Mouse (Mus musculus) MEL (cell line): ENCODE measurements at regions not wholly inside any gene's neighbourhood (a gene's known extent, or its start where the extent isn't known, plus 50 kb on each side); places are given as distances from the start of the nearest gene placed in this dataset.

Source experiments
- DNase-seq: peaks from one replicate; pipeline ENCODE4 v3.0.0; 2011; ENCODE audit warnings: low read depth, low spot score
- H3K27ac ChIP-seq: 2 replicates; pipeline ENCODE4 v1.5.1; 2012; ENCODE audit warnings: low read depth, mild to moderate bottlenecking, control low read depth, low read length, moderate library complexity; ENCODE audit not compliant: control insufficient read depth
- H3K27me3 ChIP-seq, 2 experiments: fragments of 150-350 bp in 1 of 2; sonication (generic) in 1 of 2; 2 replicates each; pipeline ENCODE4 v1.6.1; 2012; ENCODE audit warnings: low read length in 2 of 2, mild to moderate bottlenecking in 2 of 2, improper control_type of control experiment in 1 of 2, moderate library complexity in 1 of 2; ENCODE audit not compliant: insufficient read depth in 2 of 2, control insufficient read depth in 1 of 2
- H3K36me3 ChIP-seq, 2 experiments: 2 replicates each; pipeline ENCODE4 v1.6.1; 2012 to 2014; ENCODE audit warnings: low read length in 2 of 2, improper control_type of control experiment in 1 of 2, inconsistent platforms in 1 of 2, mild to moderate bottlenecking in 1 of 2; ENCODE audit not compliant: insufficient read depth in 2 of 2, control insufficient read depth in 1 of 2
- H3K4me1 ChIP-seq, 2 experiments: fragments of 150-350 bp in 1 of 2; sonication (generic) in 1 of 2; 2 replicates each; pipeline ENCODE4 v1.6.1; 2012; ENCODE audit warnings: low read length in 2 of 2, improper control_type of control experiment in 1 of 2, mild to moderate bottlenecking in 1 of 2; ENCODE audit not compliant: insufficient read depth in 2 of 2, control insufficient read depth in 1 of 2
- H3K4me3 ChIP-seq, 2 experiments: fragments of 150-350 bp in 1 of 2; sonication (generic) in 1 of 2; 2 replicates each; pipeline ENCODE4 v1.5.1; 2012; ENCODE audit warnings: low read depth in 2 of 2, low read length in 2 of 2, mild to moderate bottlenecking in 2 of 2, moderate library complexity in 2 of 2, control low read depth in 1 of 2, improper control_type of control experiment in 1 of 2; ENCODE audit not compliant: control insufficient read depth in 1 of 2, insufficient read depth in 1 of 2
- H3K79me2 ChIP-seq: 2 replicates; pipeline ENCODE4 v1.6.1; 2012; ENCODE audit warnings: mild to moderate bottlenecking, low read length, moderate library complexity; ENCODE audit not compliant: control insufficient read depth, poor library complexity, insufficient read depth
- H3K9ac ChIP-seq: 2 replicates; pipeline ENCODE4 v1.6.1; 2012; ENCODE audit warnings: low read depth, mild to moderate bottlenecking, control low read depth, low read length, moderate library complexity; ENCODE audit not compliant: control insufficient read depth, poor library complexity, severe bottlenecking
- H3K9me3 ChIP-seq: fragments of 150-350 bp; sonication (generic); replicated peaks from 2 replicates; pipeline ENCODE4 v1.6.1; 2012; ENCODE audit warnings: mild to moderate bottlenecking, low read length, improper control_type of control experiment, moderate library complexity; ENCODE audit not compliant: insufficient read depth
- BHLHE40 ChIP-seq: IDR thresholded peaks from 2 replicates; pipeline ENCODE4 v1.6.1; 2012; ENCODE audit warnings: low read depth, mild to moderate bottlenecking, inconsistent platforms, low read length, improper control_type of control experiment, borderline replicate concordance
- CHD1 ChIP-seq: IDR thresholded peaks from 2 replicates; pipeline ENCODE4 v1.6.1; 2012; ENCODE audit warnings: low read depth, mild to moderate bottlenecking, inconsistent platforms, low read length, improper control_type of control experiment
- CHD2 ChIP-seq: IDR thresholded peaks from 2 replicates; pipeline ENCODE4 v1.6.1; 2011; ENCODE audit warnings: low read length, improper control_type of control experiment
- CTCF ChIP-seq, 3 experiments: IDR thresholded peaks in 2 of 3; conservative IDR thresholded peaks in 1 of 3; 2 replicates each; pipeline ENCODE4 v1.5.1; 2011 to 2012; ENCODE audit warnings: low read length in 3 of 3, low read depth in 2 of 3, mild to moderate bottlenecking in 2 of 3, improper control_type of control experiment in 1 of 3, inconsistent platforms in 1 of 3, mixed read lengths in 1 of 3, moderate library complexity in 1 of 3; ENCODE audit not compliant: control insufficient read depth in 1 of 3, insufficient read depth in 1 of 3, poor library complexity in 1 of 3, severe bottlenecking in 1 of 3
- E2F4 ChIP-seq: IDR thresholded peaks from 2 replicates; pipeline ENCODE4 v1.6.1; 2011; ENCODE audit warnings: low read depth, low read length, improper control_type of control experiment, borderline replicate concordance
- ELF1 ChIP-seq: IDR thresholded peaks from 2 replicates; pipeline ENCODE4 v1.6.1; 2014; ENCODE audit warnings: low read depth, mild to moderate bottlenecking, inconsistent platforms, low read length, improper control_type of control experiment, moderate library complexity
- ETS1 ChIP-seq: IDR thresholded peaks from 2 replicates; pipeline ENCODE4 v1.6.1; 2012; ENCODE audit warnings: low read depth, mild to moderate bottlenecking, inconsistent platforms, low read length, improper control_type of control experiment, moderate library complexity
- GABPA ChIP-seq: IDR thresholded peaks from 2 replicates; pipeline ENCODE4 v1.6.1; 2012; ENCODE audit warnings: low read depth, mild to moderate bottlenecking, inconsistent platforms, low read length, improper control_type of control experiment, moderate library complexity
- GATA1 ChIP-seq: IDR thresholded peaks from 2 replicates; pipeline ENCODE4 v1.6.1; 2011; ENCODE audit warnings: low read depth, low read length, improper control_type of control experiment
- HCFC1 ChIP-seq: IDR thresholded peaks from 2 replicates; pipeline ENCODE4 v1.6.1; 2012; ENCODE audit warnings: low read depth, mild to moderate bottlenecking, inconsistent platforms, low read length, improper control_type of control experiment, moderate library complexity
- KAT2A ChIP-seq: conservative IDR thresholded peaks from 2 replicates; pipeline ENCODE4 v1.6.1; 2012; ENCODE audit warnings: low read depth, low read length, improper control_type of control experiment, inconsistent platforms
- MAX ChIP-seq: IDR thresholded peaks from 2 replicates; pipeline ENCODE4 v1.6.1; 2011; ENCODE audit warnings: low read length, improper control_type of control experiment
- MYB ChIP-seq: IDR thresholded peaks from 2 replicates; pipeline ENCODE4 v1.6.1; 2011; ENCODE audit warnings: mild to moderate bottlenecking, low read depth, low read length, improper control_type of control experiment
- MYC ChIP-seq: IDR thresholded peaks from 2 replicates; pipeline ENCODE4 v1.6.1; 2011; ENCODE audit warnings: low read depth, mild to moderate bottlenecking, low read length, improper control_type of control experiment, moderate library complexity
- NELFE ChIP-seq: IDR thresholded peaks from 2 replicates; pipeline ENCODE4 v1.6.1; 2011; ENCODE audit warnings: low read depth, low read length, improper control_type of control experiment
- POLR2A ChIP-seq, 2 experiments: IDR thresholded peaks; 2 replicates each; pipeline ENCODE4 v1.6.1; 2011 to 2012; ENCODE audit warnings: low read length in 2 of 2, mild to moderate bottlenecking in 2 of 2, control low read depth in 1 of 2, improper control_type of control experiment in 1 of 2, low read depth in 1 of 2, moderate library complexity in 1 of 2; ENCODE audit not compliant: control insufficient read depth in 1 of 2, insufficient read depth in 1 of 2, poor library complexity in 1 of 2
- POLR2AphosphoS5 ChIP-seq: IDR thresholded peaks from 2 replicates; pipeline ENCODE4 v1.6.1; 2012; ENCODE audit warnings: low read depth, borderline replicate concordance, mild to moderate bottlenecking, inconsistent platforms, low read length, moderate library complexity, mixed read lengths
- RCOR1 ChIP-seq: IDR thresholded peaks from 2 replicates; pipeline ENCODE4 v1.6.1; 2012; ENCODE audit warnings: low read depth, mild to moderate bottlenecking, inconsistent platforms, low read length, improper control_type of control experiment
- SIN3A ChIP-seq: IDR thresholded peaks from 2 replicates; pipeline ENCODE4 v1.6.1; 2012; ENCODE audit warnings: low read length, improper control_type of control experiment, inconsistent platforms
- SMC3 ChIP-seq: IDR thresholded peaks from 2 replicates; pipeline ENCODE4 v1.6.1; 2011; ENCODE audit warnings: low read depth, low read length, improper control_type of control experiment
- TAL1 ChIP-seq: IDR thresholded peaks from 2 replicates; pipeline ENCODE4 v1.6.1; 2012; ENCODE audit warnings: mild to moderate bottlenecking, inconsistent platforms, low read length, moderate library complexity, mixed read lengths
- TBP ChIP-seq: IDR thresholded peaks from 2 replicates; pipeline ENCODE4 v1.8.0; 2011; ENCODE audit warnings: low read depth, low read length, improper control_type of control experiment
- TCF12 ChIP-seq: IDR thresholded peaks from 2 replicates; pipeline ENCODE4 v1.6.1; 2014; ENCODE audit warnings: low read depth, mild to moderate bottlenecking, inconsistent platforms, low read length, improper control_type of control experiment, moderate library complexity
- UBTF ChIP-seq: IDR thresholded peaks from 2 replicates; pipeline ENCODE4 v1.6.1; 2012; ENCODE audit warnings: low read depth, mild to moderate bottlenecking, inconsistent platforms, low read length, improper control_type of control experiment, moderate library complexity, borderline replicate concordance; ENCODE audit not compliant: insufficient read depth
- USF2 ChIP-seq, 2 experiments: IDR thresholded peaks; 2 replicates each; pipeline ENCODE4 v1.6.1; 2011 to 2012; ENCODE audit warnings: improper control_type of control experiment in 2 of 2, low read length in 2 of 2, borderline replicate concordance in 1 of 2, inconsistent platforms in 1 of 2, low read depth in 1 of 2, mild to moderate bottlenecking in 1 of 2; ENCODE audit not compliant: insufficient read depth in 1 of 2
- ZC3H11A ChIP-seq: IDR thresholded peaks from 2 replicates; pipeline ENCODE4 v1.6.1; 2012; ENCODE audit warnings: low read depth, mild to moderate bottlenecking, inconsistent platforms, low read length, improper control_type of control experiment
- ZMIZ1 ChIP-seq: IDR thresholded peaks from 2 replicates; pipeline ENCODE4 v1.6.1; 2012; ENCODE audit warnings: low read depth, mild to moderate bottlenecking, inconsistent platforms, low read length, improper control_type of control experiment, moderate library complexity
- ZNF384 ChIP-seq: IDR thresholded peaks from 2 replicates; pipeline ENCODE4 v1.6.1; 2012; ENCODE audit warnings: low read depth, mild to moderate bottlenecking, inconsistent platforms, low read length, improper control_type of control experiment

GRCm38 (mm10) chr10:16810716-16811115 lies 912.3 kb upstream of the Cited2 start:
- no peak for TF ChIP-seq SMC3
- no peak for TF ChIP-seq CHD1
- no peak for TF ChIP-seq MAX
- no peak for TF ChIP-seq USF2 (IDR thresholded peaks at IDR 0.05; ENCODE audit: borderline replicate concordance in 1 of 2, insufficient read depth in 1 of 2, low read depth in 1 of 2, low read length in 2 of 2)
- TF ChIP-seq GATA1 = no peak
- TF ChIP-seq TBP = no peak
- no peak for TF ChIP-seq ZC3H11A
- no peak for TF ChIP-seq CHD2
- TF ChIP-seq ZNF384 = no peak
- TF ChIP-seq TAL1 = no peak
- TF ChIP-seq ETS1 = no peak
- TF ChIP-seq POLR2AphosphoS5 = no peak
- TF ChIP-seq KAT2A = no peak
- TF ChIP-seq ELF1 = no peak
- TF ChIP-seq TCF12 = no peak
- no peak for TF ChIP-seq MYC
- TF ChIP-seq SIN3A = no peak
- TF ChIP-seq NELFE = no peak
- TF ChIP-seq, all 39 proteins: peak for 0
- no peaks in the 10 kb centered on the region for H3K9me3 ChIP-seq

GRCm38 (mm10) chr10:16814013-16814412 lies 909.0 kb upstream of the Cited2 start:
- no peak for DNase-seq
- Histone ChIP-seq H3K4me1 (no peaks in the 10 kb centered on the region), H3K9ac (no peak overlapping the region), H3K79me2 (no peaks in the 10 kb centered on the region), H3K9me3 (no peaks in the 10 kb centered on the region), H3K27ac (no peak overlapping the region), H3K27me3 (no peaks in the 10 kb centered on the region), H3K4me3 (no peak overlapping the region), H3K36me3 (no peaks in the 10 kb centered on the region)
- no peak for TF ChIP-seq RCOR1
- TF ChIP-seq CHD2 = no peak
- TF ChIP-seq ZC3H11A = no peak
- TF ChIP-seq UBTF = no peak
- TF ChIP-seq POLR2A (IDR thresholded peaks at IDR 0.05; ENCODE audit: control insufficient read depth in 1 of 2, insufficient read depth in 1 of 2, low read depth in 1 of 2, low read length in 2 of 2, poor library complexity in 1 of 2) = no peak
- no peak for TF ChIP-seq GABPA
- no peak for TF ChIP-seq TAL1
- TF ChIP-seq KAT2A = no peak
- TF ChIP-seq HCFC1 = no peak
- no peak for TF ChIP-seq ETS1
- TF ChIP-seq E2F4 = no peak
- no peak for TF ChIP-seq SMC3
- no peak for TF ChIP-seq BHLHE40
- no peak for TF ChIP-seq USF2 (IDR thresholded peaks at IDR 0.05; ENCODE audit: borderline replicate concordance in 1 of 2, insufficient read depth in 1 of 2, low read depth in 1 of 2, low read length in 2 of 2)
- no peak for TF ChIP-seq CTCF (IDR thresholded peaks at IDR 0.05 in 2 of 3, conservative IDR thresholded peaks at IDR 0.05 in 1 of 3; ENCODE audit: control insufficient read depth in 1 of 3, insufficient read depth in 1 of 3, low read depth in 2 of 3, low read length in 3 of 3, poor library complexity in 1 of 3, severe bottlenecking in 1 of 3)
- no peak for TF ChIP-seq NELFE
- no peak for TF ChIP-seq MYB
- no peak for TF ChIP-seq ZMIZ1

More at GRCm38 (mm10) chr10:16810716-16811115, 912.3 kb upstream of the Cited2 start:
- Histone ChIP-seq H3K4me1 (no peaks in the 10 kb centered on the region), H3K27me3 (no peaks in the 10 kb centered on the region), H3K4me3 (no peak overlapping the region), H3K27ac (no peak overlapping the region), H3K79me2 (no peaks in the 10 kb centered on the region), H3K36me3 (no peaks in the 10 kb centered on the region), H3K9ac (no peak overlapping the region)
- DNase-seq = no peak
